Mouse (Mus musculus) layer of hippocampus, adult 18-20 months (tissue): Measurements from ENCODE around the gene Slc25a45. TPM values are rescaled to one million over a fixed set of nuclear protein-coding genes. Genes with fewer than 3 reads are reported as not detected.

Source experiments
- DNase-seq, 2 experiments: peaks; one replicate each; pipeline ENCODE4 v3.0.0; 2022; ENCODE audit warnings: low spot score in 2 of 2
- total RNA-seq, 2 experiments: library from RNA; stranded (reverse); gene quantifications; 2 replicates each; pipeline ENCODE4 v1.2.3; 2021

The Slc25a45 gene
- total RNA-seq, 2 experiments from 2014 or later = 2.9 to 3.2 TPM

- DNase-seq = no peak
Measured at GRCm38 (mm10) chr19:5887234-5887815, 9.7 kb downstream of the Slc25a45 start.

DNA sequence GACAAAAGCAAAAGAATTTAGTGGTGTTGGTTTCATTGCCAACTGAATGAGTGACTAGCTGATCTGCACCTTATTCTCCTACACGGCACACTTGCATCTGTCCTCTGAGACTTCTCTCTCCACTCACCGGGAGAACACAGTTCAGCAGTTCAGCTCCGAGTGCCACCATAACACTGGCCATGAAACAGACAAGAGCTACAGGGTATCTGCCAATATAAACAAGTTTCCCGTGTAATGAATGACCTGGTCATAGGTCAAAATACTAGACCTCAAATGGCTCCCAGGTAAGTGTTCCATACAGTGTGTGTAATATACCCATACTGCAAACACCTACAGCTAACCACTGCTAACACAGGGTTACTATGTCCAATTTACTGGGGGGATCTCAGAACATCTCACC, 11.6 kb downstream of the Slc25a45 start:
- no peak for DNase-seq

- DNase-seq = no peak
Measured at GRCm38 (mm10) chr19:5891521-5892258, 14.1 kb downstream of the Slc25a45 start.

DNA sequence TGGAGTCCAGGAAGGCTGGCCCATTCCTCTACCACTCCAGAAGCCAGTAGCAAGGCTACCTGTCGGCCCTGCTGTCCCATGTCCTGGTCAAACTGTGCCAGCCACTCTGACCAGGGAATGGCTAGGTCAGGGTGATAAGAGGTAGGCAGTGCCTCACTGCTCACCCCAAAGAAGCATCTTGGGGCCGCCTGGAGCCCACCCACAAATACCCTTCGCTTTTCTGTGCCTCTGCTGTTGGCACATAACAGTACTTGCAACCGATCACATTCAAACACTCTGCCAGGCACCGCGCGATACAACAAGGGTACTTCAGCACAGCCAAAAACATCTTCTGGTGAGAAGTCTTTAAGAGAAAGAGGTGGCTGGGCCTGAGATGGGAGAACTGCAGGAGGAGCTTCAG, 14.7 kb downstream of the Slc25a45 start:
- no peak for DNase-seq

DNA sequence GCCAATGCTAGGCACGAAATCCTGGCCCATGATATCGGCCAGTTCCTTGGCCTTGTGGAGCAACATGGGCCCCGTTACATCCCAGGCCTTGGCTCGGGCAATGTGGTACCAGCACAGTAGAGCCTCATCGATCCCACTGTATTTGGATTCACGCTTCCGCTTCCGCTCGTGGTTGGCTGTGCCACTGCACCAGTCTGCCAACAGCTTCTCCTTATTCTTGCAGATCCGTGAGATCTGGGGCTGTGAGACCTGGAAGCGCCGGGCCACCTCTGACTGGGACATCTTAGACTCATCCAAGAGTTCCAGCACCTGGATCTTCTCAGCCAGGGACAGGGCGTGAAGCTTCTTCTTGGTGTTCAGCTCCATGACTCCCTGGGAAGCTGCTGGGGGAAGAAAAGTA, 15.1 kb downstream of the Slc25a45 start:
- DNase-seq = no peak

- no peak for DNase-seq
Measured at GRCm38 (mm10) chr19:5893282-5894001, 15.8 kb downstream of the Slc25a45 start.

GRCm38 (mm10) chr19:5894002-5894678, 16.5 kb downstream of the Slc25a45 start, which contains the start of gene Tigd3:
TSS of gene Tigd3 (minus strand) at chr19:5894149.
- DNase-seq = peak; percentile 92 to 96

- no peak for DNase-seq
Measured at GRCm38 (mm10) chr19:5907275-5907674, 29.7 kb downstream of the Slc25a45 start.

GRCm38 (mm10) chr19:5910221-5910620, 32.6 kb downstream of the Slc25a45 start:
- DNase-seq = no peak

- DNase-seq = no peak
Measured at GRCm38 (mm10) chr19:5911430-5912102, 34.0 kb downstream of the Slc25a45 start.

DNA sequence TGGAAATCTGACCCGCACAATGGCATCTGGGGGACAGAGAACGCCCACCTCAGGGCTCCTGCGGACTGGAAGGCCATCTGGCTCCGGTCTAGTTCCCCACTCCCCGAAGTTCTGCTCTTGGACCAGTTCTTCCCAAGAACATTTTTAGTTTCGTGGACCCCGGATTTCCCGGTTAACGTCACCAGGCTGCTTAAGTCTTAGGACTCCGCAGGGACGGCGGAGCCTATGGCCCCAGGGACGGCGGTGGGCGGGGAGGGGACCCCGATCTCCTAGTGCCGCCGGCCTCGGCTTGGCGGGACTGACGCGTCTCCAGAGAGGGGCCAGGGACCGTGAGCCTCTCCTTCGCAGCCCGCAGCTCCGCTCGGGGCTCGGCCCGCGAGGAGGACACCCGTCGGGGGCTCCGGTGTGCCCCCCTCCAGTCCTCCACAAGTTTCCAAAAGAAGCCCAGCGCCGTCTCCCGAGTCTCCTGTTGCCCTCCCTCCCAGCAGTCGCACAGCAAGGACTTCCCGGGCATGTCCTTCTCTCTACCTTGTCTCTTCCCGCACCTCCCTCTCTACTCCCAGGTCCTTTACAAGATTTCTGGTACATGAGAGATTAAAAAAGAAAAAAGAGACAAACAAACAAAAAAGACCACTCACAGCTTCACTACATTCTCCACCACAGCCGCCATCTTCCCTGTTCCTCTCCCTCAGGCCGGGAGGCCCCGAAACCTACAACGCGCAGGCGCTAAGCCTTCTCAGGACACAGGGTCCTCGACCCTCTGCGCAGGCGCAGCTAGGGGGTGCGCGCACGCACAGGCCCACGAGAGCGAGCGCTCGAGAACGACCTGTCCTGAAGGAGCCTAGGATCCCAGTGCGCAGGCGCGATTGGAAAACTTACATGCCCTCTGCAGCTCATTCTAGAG, 34.7 kb downstream of the Slc25a45 start:
- peak; percentile 98 to 99 for DNase-seq

DNA sequence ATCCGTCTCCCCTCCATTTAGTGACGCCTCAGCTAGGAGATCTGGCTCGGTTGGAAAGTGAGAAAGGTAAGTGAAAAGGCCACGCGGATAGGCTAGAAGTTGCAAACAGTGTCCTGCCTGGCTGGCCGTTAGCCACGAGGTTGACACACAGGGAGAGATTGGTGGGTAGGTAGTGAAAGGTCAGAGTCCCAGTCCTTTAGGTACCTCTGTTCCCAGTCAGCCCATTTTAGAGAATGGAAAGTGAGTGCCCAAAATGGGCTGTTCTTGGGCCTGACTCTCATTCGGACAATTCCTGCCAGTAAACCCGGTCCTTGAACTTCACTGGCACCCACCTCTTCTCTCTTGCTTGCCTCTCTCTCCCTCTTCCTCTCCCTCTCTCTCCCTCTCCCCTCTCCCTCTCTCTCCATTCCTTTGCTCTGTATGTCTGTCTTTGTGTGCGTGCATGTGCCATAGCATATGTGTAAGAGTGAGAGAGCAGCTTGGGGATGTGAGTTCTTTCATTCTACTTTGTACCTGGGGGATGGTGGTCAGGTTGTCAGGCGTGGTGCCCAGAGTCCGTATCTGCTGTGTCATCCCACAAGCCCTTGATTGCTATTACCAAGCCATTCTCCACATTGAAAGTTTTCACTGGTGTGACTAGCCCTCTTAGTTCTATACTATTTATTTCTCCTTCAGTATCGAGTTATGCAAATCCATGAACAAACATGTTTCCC, 35.6 kb downstream of the Slc25a45 start, which contains the start of gene Dpf2:
TSS of gene Dpf2 (minus strand) at position 4 of the 713 bp plus-strand sequence.
- DNase-seq = no peak

- DNase-seq = no peak
Measured at GRCm38 (mm10) chr19:5921715-5922114, 44.1 kb downstream of the Slc25a45 start.

- no peak for DNase-seq
Measured at GRCm38 (mm10) chr19:5922119-5922942, 44.7 kb downstream of the Slc25a45 start.

GRCm38 (mm10) chr19:5922963-5923362, 45.4 kb downstream of the Slc25a45 start:
- no peak for DNase-seq

DNA sequence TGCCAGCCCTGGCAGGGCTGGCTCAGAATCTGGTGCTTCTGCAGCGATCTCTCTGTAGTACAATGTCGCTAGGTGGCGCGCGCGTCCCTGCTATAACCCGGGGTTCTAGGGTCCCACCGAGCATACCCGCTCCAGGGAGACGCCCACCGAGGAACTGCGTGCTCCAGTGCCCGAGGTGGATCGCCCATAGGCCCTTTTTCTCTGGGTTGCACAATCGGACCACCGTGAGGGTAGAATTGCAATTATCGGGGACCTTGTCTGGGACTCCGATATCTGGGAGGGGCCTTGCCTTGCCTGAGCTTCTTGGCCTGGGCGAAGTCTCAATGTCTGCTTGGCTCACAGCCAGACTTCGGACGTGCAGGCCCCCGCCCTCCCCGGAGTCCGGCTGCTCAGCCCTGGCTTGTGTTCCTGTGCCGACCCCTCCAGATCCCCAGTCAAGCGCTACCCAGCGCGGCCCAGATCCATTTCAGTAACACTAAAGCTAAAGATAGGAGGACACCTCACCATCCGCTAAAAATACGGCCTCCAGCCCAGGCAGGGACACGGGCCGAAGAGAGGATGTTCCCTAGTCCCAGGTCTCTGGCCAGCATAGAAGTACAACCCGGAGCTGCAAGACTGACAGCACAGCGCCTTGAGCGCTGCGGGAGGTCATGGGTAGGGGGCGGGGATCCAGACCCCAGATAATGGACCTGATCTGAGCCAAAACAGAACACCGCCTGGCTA, 46.5 kb downstream of the Slc25a45 start:
- peak; percentile 60 to 91 for DNase-seq

DNA sequence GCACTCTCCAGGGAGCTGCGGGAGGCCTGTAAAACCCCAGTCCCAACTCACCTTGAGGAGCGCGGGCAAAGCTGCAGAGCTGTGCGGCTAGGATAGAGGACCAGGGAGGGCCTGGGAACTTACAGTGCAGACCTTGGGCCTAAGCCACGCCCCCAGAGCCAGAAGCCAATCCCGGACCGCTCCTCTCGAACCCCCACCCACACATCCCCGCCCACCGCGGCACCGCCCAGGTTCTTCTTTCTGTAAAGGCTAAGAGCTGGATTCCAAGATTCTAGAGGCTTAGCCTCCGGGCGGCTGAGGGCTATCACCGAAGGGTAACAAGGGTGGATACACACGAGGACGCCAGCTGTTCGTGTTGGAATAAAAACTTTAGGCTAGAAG, 47.1 kb downstream of the Slc25a45 start, which contains the start of gene Cdc42ep2:
TSS of gene Cdc42ep2 (minus strand) at position 104 of the 381 bp plus-strand sequence.
- peak; percentile 79 to 91 for DNase-seq
